Mouse (Mus musculus) frontal cortex, adult (tissue): ENCODE results near the gene Hnrnpu.
"Not testable (repeated sequence)": the region's sequence is repeated elsewhere in the genome, so short reads cannot be mapped to it uniquely, and the experiment has no call there.

Experiments
- ATAC-seq: cut with Nextera tagmentation; 2 replicates; pipeline ENCODE4 v1.9.2; 2017; ENCODE audit warnings: mild to moderate bottlenecking, moderate library complexity, mixed read lengths; ENCODE audit not compliant: low TSS enrichment

The Hnrnpu gene

DNA sequence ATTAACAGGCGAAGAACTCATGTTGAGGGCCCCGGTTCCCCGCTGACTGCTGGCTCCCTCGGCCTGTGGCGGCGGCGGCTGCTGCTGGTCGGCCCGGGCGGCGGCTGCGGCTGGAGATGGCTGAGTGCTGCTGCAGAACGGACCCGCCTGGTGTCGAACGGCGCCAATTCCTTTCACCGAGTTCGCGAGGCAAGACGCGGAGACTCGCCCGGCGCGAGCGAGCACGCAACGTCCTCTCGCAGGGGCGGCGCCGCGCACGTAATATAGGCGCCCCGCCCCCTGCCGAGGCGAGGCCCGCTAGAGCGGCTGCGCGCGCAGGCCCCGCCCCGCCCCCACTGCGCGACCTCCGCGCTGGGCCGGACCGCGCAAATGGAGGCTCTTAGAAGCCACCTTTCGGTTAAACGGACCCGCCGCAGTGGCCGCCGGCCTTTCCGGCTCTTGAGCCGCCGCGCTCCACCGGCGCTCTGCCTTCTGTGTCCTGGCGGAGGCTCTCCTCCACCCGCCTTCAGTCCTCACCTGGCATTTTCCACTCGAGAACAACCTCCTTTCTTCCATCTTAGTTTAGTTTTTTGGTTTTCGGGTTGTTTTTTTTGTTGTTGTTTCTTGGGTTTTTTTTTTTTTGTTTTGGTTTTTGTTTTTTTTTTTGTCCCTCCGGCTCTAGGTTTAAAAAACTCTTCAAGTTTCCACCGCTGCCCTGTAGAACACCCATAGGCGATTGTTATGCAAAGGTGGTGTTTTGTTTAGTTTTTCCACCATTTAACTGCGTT lies at the start of gene Hnrnpu:
Gene Hnrnpu, minus strand, starts transcription at position 247 of the 767 bp plus-strand sequence.
- ATAC-seq = peak; percentile 86

GRCm38 (mm10) chr1:178382165-178382564 lies 44.6 kb upstream of the Hnrnpu start:
- ATAC-seq = peak; percentile 52

DNA sequence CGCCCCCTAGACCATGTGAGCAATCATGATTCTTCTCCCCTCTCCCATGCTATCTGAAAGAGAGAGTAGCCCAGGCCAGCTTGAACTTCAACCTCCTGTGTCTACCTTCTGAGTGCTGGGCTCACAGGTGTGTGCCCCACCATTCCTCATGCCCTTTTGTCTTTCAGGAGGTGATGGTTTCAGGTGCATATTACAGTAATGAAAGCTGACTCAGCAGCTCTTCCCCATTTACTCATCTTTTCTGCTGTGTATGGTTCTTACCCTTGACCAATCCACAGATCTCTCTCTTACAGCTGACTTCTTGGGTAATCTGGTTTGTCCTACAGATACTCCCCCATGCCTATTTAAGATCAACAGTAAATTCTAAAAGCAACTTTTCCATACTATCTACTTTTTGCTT lies 41.6 kb upstream of the Hnrnpu start:
- no peak for ATAC-seq

DNA sequence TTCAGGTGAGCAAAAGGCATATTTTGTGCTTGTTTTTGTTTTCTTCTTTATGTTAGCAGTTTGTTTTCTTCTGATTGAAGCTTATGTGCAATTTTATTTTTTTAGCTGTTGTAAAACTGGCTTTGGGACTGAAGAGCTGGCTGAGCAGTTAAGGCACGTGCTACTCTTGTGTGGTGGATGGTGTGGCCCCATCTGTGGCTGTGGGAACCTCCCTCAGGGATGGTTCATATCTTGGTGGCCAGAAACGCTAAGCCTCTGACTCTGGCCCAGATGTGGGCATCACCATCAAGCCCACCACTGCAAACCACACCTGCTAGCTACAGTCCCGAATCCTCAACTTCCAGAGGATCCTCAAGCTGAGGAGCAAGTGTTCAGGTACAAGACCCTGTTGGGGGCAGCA lies 40.5 kb upstream of the Hnrnpu start:
- no peak for ATAC-seq

DNA sequence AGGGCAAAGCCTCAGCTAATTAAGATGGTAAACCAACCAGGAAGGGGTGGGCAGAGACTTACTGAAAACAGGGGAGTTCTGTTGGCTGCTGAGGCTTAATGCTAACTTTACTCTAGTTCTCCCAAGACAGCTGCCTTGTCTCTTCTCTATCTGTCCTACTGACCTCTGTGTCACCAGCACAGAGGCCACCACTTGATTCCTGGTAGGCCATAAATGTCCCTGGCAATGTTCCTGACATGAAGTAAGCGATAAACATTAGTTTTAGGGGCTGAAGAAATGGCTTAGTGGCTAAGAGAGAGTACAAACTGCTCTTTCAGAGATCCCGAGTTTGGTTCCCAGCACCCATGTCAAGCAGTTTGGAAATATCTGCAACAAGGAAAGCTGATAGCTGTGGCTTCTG lies 39.3 kb upstream of the Hnrnpu start:
- no peak for ATAC-seq

DNA sequence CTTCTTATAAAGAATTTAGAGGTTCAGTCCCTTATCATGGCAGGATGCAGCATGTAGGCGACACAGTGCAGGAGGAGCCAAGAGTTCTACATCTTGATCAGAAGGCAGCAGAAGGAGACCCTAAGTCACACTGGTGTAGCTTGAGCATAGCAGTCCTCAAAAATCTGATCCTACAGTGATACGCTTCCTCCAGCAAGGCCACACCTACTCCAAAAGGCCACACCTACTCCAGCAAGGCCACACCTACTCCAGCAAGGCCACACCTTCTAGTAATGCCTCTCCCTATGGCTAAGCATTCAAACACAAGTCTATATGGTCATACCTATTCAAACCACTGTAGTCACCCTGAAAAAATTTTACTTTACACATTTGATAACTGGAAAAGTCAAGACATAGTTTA lies 38.5 kb upstream of the Hnrnpu start:
- ATAC-seq = no peak

DNA sequence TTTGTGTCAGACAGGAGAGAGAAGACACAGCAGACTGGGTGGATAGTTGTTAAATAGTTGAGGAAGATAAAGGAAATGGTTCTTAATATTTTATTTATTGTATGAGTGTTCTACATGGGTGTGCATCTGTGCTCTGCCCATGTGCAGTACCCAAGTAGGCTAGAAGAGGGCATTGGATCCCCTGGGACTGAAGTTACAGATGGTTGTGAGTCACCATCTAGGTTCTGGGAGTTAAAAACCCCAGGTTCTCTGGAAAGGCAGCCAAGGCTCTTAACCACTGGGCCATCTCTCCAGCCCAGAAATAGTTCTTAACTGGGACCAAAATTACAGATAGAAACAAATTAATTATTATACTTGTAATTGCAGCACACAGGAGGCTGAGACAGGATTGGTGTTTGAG lies 37.8 kb upstream of the Hnrnpu start:
- no peak for ATAC-seq

- no peak for ATAC-seq
Observed at GRCm38 (mm10) chr1:178372681-178373080, 35.1 kb upstream of the Hnrnpu start.

- ATAC-seq = peak; percentile 32
Observed at GRCm38 (mm10) chr1:178369272-178369651, 31.7 kb upstream of the Hnrnpu start.

DNA sequence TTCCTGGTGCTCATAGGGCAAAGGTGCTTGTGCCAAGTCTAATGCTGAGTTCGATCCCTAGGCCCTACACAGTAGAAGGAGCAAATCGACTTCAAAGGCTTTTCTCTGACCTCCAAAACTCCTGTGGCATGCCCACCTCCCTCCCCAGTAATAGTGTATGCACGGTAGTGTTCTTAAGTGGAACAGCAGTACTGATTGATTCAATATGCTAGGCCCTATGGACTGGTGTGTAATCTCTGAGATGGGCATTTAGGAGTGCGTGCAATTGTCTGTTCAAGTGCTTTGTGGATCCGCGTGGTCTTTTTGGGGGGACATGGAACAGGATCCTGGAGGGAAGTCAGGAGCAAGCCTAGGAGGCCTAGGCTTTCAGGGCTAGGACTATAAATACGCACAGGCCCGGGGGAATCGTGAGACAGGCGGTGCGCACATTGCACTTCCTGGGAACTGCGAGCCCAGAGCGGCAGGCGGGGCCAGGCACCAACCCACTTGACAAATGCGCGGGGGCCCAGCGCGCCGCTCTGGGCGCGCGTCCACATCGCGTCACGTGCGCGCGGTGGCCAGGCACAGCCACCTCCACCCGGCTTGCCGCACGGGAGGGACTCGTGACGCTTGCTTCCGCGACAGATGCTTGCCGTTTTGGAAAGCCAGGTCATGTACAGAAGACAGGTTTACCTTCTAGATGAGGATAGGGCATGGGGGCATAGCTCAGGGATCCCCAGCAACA lies 31.1 kb upstream of the Hnrnpu start:
- peak; percentile 95 for ATAC-seq

- no peak for ATAC-seq
Observed at GRCm38 (mm10) chr1:178368121-178368520, 30.5 kb upstream of the Hnrnpu start.

DNA sequence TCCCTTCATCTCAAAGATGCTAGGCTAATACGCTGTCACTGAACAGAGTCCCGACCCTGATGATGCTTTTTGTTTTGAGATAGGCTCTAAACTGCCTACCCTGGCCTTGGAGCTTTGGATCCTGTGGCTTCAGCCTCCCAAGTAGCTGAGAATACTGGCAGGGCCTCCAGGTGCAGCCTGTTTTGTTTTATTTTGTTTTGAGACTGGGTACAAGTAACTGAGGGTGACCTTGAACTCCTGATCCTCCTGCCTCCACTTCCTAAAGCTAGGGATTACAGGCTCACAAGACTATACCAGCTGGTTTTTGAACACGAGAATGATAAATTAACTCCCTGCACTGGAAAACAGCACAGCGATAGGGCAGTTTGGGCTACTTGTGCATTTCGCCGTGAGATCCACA lies 27.6 kb upstream of the Hnrnpu start:
- ATAC-seq = no peak

- ATAC-seq = no peak
Observed at GRCm38 (mm10) chr1:178360702-178361101, 23.1 kb upstream of the Hnrnpu start.

GRCm38 (mm10) chr1:178360264-178360663 lies 22.7 kb upstream of the Hnrnpu start:
- no peak for ATAC-seq

DNA sequence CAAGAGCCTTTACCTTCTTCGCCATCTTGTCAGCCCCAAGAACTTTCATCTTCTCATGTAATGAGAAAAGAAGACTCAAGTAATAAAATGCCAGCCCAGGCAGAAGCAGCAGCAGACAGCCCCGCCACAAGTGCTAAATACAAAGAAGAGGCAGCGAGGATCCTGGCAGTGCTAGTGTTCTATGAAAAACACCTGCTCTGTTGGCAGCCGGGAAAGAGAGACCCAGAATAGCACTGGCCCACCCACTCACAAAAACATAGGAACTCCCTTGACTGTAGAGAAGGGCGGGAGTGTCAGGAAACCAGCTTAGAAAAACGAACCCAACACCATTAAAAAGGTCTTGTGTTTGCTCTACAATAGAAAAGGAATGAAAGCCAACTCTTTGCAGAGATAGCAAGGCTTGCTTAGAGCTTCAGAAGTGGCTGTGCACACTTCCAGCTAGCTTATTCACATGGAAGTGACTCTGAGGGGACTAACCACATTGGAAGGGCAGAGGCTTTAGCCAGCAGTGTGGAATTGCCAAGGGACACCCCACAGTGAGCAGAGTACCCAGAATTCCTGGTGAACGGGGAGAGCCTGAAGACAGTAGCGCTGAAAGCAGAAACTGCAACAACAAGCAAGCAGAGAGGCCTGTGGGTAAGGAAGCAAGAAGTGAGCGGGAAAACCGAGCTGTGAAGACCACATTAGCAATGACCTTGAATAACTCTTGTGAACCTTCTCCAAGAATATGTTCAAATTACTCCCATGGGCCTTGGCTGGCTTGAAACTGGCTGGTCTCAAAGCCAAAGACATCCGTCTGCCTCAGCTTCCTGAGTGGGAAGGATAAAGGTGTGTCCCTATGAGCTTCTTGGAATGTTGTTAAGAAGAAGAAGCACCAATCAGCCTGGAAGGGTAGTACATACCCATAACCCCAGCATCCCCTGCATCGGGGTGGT lies 20.4 kb upstream of the Hnrnpu start:
- ATAC-seq = peak; percentile 90

GRCm38 (mm10) chr1:178354576-178354975 lies 17.0 kb upstream of the Hnrnpu start:
- ATAC-seq = no peak

GRCm38 (mm10) chr1:178351643-178352042 lies 14.0 kb upstream of the Hnrnpu start:
- 0 out of 2 replicates have a peak, but pooled peaks have one; percentile 38 for ATAC-seq

DNA sequence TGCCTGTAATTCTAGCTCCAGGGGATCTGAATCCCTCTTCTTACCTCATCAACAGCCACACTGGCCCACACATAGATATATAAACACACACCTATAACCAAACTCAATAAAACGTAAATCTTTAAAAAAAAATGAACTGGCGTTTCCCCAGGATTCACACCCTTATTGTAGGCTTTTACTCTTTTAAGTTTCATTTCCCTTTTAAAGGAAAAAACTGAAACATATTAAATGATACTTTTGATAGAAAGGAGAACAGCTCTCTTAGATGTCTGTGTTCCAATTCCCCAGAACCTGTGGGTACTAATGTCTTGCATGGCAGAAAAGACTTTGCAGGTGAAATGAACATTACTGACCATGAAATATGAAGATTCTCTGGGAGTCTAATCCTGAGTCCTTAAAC lies 13.2 kb upstream of the Hnrnpu start:
- ATAC-seq = no peak

GRCm38 (mm10) chr1:178344071-178344805 lies 6.6 kb upstream of the Hnrnpu start:
- not testable (repeated sequence) for ATAC-seq

GRCm38 (mm10) chr1:178342612-178343011 lies 5.0 kb upstream of the Hnrnpu start:
- ATAC-seq = no peak

DNA sequence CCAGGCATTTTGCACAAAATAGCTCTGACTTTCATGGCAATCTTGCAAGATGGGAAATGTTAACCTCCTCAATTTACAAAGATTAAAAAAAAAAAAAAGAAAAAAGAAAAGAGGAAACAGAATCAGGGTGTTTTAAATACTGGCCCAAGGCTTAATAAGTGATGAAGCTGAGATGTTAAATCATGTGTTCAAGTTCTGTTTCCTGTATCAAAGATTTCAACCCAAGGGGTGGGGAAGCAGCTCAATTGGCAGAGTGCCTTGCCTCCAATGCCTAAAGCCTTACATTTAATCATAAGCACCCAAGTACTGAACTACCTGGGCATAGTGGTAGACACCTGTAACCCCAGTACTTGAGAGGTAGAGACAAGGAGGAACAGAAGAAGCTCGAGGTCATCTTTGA lies 4.5 kb upstream of the Hnrnpu start:
- ATAC-seq = no peak
